Mouse (Mus musculus) forebrain, embryonic 14.5 days (tissue): ENCODE measurements around the gene Diras1. TPM values are rescaled to one million over a fixed set of nuclear protein-coding genes. Genes with fewer than 3 reads are reported as not detected.

Experiments
- ATAC-seq: fragments of 200-750 bp; cut with Nextera tagmentation; 2 replicates; pipeline ENCODE4 v1.8.0; 2017; ENCODE audit warnings: mild to moderate bottlenecking, moderate library complexity
- DNase-seq: peaks from one replicate; pipeline ENCODE4 v3.0.0-alpha.2; 2015; ENCODE audit warnings: low spot score
- H3K27ac ChIP-seq: fragments of 300-500 bp; sonication (generic); 2 replicates; pipeline ENCODE4 v1.5.1; 2014; ENCODE audit warnings: low read depth, mild to moderate bottlenecking, control low read depth, low read length, moderate library complexity
- H3K27me3 ChIP-seq: fragments of 300-500 bp; sonication (generic); replicated peaks from 2 replicates; pipeline ENCODE4 v1.6.1; 2014; ENCODE audit warnings: low read length, control low read depth, mixed read lengths; ENCODE audit not compliant: control insufficient read depth, insufficient read depth
- H3K36me3 ChIP-seq: fragments of 300-500 bp; sonication (generic); 2 replicates; pipeline ENCODE4 v1.6.1; 2014; ENCODE audit warnings: low read length, control low read depth; ENCODE audit not compliant: control insufficient read depth, insufficient read depth
- H3K4me1 ChIP-seq: fragments of 300-500 bp; sonication (generic); 2 replicates; pipeline ENCODE4 v1.6.1; 2014; ENCODE audit warnings: antibody characterized with exemption, low read length, control low read depth; ENCODE audit not compliant: control insufficient read depth, insufficient read depth
- H3K4me2 ChIP-seq: fragments of 300-500 bp; sonication (generic); 2 replicates; pipeline ENCODE4 v1.6.1; 2014; ENCODE audit warnings: mild to moderate bottlenecking, control low read depth, low read length
- H3K4me3 ChIP-seq: fragments of 300-500 bp; sonication (generic); 2 replicates; pipeline ENCODE4 v1.5.1; 2014; ENCODE audit warnings: low read depth, low read length, control low read depth
- H3K9ac ChIP-seq: fragments of 300-500 bp; sonication (generic); 2 replicates; pipeline ENCODE4 v1.6.1; 2014; ENCODE audit warnings: mild to moderate bottlenecking, low read length, control low read depth, moderate library complexity
- H3K9me3 ChIP-seq: fragments of 300-500 bp; sonication (generic); replicated peaks from 2 replicates; pipeline ENCODE4 v1.6.1; 2016; ENCODE audit warnings: low read length, control low read depth, mixed read lengths; ENCODE audit not compliant: control insufficient read depth
- WGBS: fragments of 180-500 bp; shearing (Covaris S2); extraction: QIAGEN DNeasy Blood & Tissue Kit; methylation state at CpG from one replicate; pipeline ENCODE4 v1.1.7; 2014; 5-methylcytosine and 5-hydroxymethylcytosine counted together
- polyA plus RNA-seq: library from polyadenylated mRNA; unstranded; fragments of >200 nt; fragmentation: Nextera tagmentation; extraction: Ambion mirVana; gene quantifications from 2 replicates; pipeline ENCODE4 v1.2.1, GENCODE M21; 2014

Diras1 gene
- polyA plus RNA-seq, 1 experiment from 2014 or later = 19.0 TPM

DNA sequence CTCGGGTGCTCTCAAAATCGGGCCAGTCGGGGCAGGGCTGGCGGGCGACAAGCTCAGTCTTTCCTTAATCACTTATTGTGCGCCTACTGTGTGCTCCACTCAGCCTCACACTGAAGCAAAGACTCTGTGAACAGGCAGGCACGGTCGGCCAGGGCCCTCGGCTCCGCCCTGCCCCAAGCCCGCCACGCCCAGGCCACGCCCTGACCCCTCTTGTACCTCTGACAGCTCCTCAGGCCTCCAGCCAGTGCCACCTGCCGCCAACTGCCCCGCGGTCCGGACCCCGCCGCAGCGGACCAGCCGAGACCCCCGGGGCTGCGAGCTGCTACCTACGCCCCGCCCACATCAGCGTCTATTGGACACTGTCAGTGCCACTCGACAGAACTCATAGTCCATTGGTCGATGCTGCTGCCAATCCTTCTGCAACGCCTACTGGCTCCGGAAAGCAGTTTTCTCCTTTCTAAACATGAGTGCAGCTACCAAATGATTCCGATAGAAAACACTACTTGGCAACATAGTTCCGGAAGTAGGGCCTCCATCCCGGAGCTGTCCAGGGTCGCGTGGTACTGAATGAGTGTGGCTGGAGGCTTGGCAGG is 11.6 kb upstream of the Diras1 start, which contains the start of gene Slc39a3:
Gene Slc39a3 (minus strand): TSS at position 439 of the 593 bp plus-strand sequence.
- Histone ChIP-seq H3K4me1 (peaks cover 5% of the 10 kb centered on the region; the same call in 1 of the 2 replicates), H3K9me3 (no peaks in the 10 kb centered on the region), H3K4me2 (peak within 1 kb of the TSS; percentile 63), H3K4me3 (peak within 1 kb of the TSS; percentile 84), H3K27ac (peak within 1 kb of the TSS; percentile 70), H3K27me3 (no peaks in the 10 kb centered on the region), H3K36me3 (peaks cover 16% of the 10 kb centered on the region), H3K9ac (peak within 1 kb of the TSS; percentile 77)
- DNase-seq (peak; percentile 99), ATAC-seq (peak; percentile 100)
- under 1% methylated on average over 35 of the region's 35 CpGs for WGBS

DNA sequence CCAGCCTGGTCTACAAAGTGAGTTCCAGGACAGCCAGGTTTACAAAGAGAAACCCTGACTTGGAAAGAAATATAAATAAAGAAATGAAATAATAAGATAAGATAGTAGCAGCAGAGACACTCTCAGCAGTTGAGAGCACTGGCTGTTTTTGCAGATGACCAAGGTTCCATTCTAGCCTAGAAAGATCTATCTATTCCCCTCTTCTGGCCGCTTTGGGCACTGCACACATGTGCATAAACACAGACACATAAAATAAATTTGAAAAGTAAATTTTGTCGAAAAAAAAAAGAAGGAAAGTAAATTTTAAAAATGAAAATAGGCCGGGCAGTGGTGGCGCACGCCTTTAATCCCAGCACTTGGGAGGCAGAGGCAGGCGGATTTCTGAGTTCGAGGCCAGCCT is 10.8 kb upstream of the Diras1 start:
- Histone ChIP-seq H3K36me3 (peaks cover 22% of the 10 kb centered on the region), H3K4me2 (peak overlapping the region; percentile 63; the same call in 1 of the 2 replicates), H3K27me3 (no peaks in the 10 kb centered on the region), H3K9ac (no peak overlapping the region), H3K9me3 (no peaks in the 10 kb centered on the region), H3K4me1 (peaks cover 5% of the 10 kb centered on the region; the same call in 1 of the 2 replicates), H3K4me3 (no peak overlapping the region), H3K27ac (no peak overlapping the region)
- ATAC-seq (no peak), DNase-seq (peak; percentile 38)
- WGBS = 78% methylated on average over 7 of the region's 7 CpGs

DNA sequence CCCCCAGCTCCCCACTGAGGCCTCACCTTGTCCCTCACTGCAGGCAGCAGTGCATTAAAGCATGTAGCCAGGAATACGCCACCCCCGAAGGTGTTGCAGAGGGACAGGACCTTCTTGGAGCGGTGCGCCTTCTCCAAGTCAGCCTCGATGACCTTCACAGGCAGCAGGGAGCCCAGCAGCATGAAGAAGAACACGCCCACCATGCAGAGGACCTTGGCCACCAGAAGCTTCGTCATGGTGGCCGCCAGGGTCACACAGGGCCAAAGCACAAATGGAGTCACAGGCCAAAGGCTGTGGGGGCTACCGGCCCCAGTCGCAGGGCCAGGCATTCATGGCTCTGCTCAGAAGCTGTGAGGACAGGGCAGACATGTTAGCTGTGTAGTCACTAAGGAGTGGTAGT is 8.1 kb upstream of the Diras1 start:
- ATAC-seq = no peak
- WGBS = 85% methylated on average over 10 of the region's 10 CpGs
- H3K4me2 ChIP-seq = no peak overlapping the region
- H3K27me3 ChIP-seq = no peaks in the 10 kb centered on the region
- no peaks in the 10 kb centered on the region for H3K9me3 ChIP-seq
- no peak overlapping the region for H3K9ac ChIP-seq
- H3K4me3 ChIP-seq = no peak overlapping the region
- peaks cover 5% of the 10 kb centered on the region; the same call in 1 of the 2 replicates for H3K4me1 ChIP-seq
- H3K27ac ChIP-seq = no peak overlapping the region
- DNase-seq = no peak
- peaks cover 38% of the 10 kb centered on the region for H3K36me3 ChIP-seq

DNA sequence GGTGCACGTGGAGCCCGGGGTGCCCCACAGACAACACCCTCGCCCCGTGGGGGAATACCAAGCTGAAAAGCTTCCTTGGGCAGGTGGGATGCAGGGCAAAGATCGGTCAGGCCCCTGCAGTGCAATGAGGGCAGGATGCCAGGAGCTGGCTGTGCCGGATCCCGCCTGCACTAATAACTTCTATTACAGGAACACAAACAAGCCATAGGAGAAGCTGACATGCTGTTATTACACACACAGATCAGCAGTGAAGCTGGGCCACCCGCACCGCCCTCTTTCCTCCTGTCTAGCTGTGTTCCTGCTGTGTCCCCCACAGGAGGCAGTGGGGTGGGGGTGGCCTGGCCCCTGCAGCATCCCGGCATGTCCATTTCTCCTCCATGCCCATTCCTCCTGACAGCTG is 3.6 kb upstream of the Diras1 start:
- Histone ChIP-seq H3K4me1 (0 out of 2 replicates have a peak, but pooled peaks cover 8% of the 10 kb centered on the region), H3K4me3 (no peak overlapping the region), H3K9me3 (no peaks in the 10 kb centered on the region), H3K36me3 (peaks cover 38% of the 10 kb centered on the region), H3K9ac (no peak overlapping the region), H3K27ac (no peak overlapping the region), H3K27me3 (no peaks in the 10 kb centered on the region; the same call in 1 of the 2 replicates), H3K4me2 (no peak overlapping the region)
- ATAC-seq (no peak), DNase-seq (no peak)
- 57% methylated on average over 10 of the region's 10 CpGs for WGBS

DNA sequence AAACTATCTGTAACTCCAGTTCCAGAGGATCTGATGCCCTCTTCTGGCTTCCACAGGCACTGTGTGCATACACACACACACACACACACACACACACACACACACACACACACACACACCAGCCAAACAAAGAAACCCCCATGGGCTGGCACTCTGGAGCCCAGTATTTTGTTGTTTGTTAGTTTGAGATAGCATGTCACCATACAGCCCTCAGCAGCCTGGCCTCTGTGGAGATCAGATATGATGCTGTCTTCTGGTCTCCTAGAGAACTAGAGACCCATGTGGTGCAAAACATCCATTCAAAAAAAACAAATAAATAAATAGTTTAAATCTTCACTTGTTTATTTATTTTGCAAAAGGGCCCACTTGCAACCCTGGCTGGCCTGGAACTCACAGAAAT is 2.8 kb upstream of the Diras1 start:
- H3K27ac ChIP-seq = no peak overlapping the region
- 0 out of 2 replicates have a peak, but pooled peaks cover 8% of the 10 kb centered on the region for H3K4me1 ChIP-seq
- H3K4me3 ChIP-seq = no peak overlapping the region
- DNase-seq (no peak), ATAC-seq (no peak)
- peaks cover 34% of the 10 kb centered on the region for H3K36me3 ChIP-seq
- H3K9ac ChIP-seq = no peak overlapping the region
- no peaks in the 10 kb centered on the region; the same call in 1 of the 2 replicates for H3K27me3 ChIP-seq
- H3K9me3 ChIP-seq = no peaks in the 10 kb centered on the region
- H3K4me2 ChIP-seq = no peak overlapping the region

DNA sequence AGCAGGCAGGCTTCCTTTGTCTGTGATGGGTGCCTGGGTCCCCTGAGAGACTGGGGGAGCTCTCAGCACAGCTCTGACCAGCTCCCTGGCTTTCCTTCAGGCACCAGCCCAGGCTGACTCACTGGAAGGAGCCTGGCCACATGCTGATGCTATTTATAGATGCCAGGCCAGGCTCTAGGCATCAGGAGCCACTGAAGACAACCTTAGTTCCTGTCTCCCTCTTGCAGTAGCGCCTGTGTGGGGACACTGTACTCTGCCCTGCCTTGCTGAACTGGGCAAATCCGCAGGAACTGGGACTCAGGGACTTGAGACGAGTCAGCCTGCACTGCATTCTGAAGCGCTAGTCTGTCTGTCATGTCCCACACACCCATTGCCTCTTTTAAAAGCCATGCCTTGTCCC is 1.9 kb upstream of the Diras1 start:
- DNase-seq (no peak), ATAC-seq (no peak)
- H3K4me3 ChIP-seq = no peak overlapping the region
- H3K9me3 ChIP-seq = no peaks in the 10 kb centered on the region
- H3K9ac ChIP-seq = no peak overlapping the region
- peaks cover 25% of the 10 kb centered on the region for H3K36me3 ChIP-seq
- H3K4me2 ChIP-seq = no peak overlapping the region
- 0 out of 2 replicates have a peak, but pooled peaks cover 8% of the 10 kb centered on the region for H3K4me1 ChIP-seq
- H3K27me3 ChIP-seq = no peaks in the 10 kb centered on the region; the same call in 1 of the 2 replicates
- H3K27ac ChIP-seq = no peak overlapping the region
- whole genome bisulfite sequencing = 79% methylated on average over 4 of the region's 4 CpGs

DNA sequence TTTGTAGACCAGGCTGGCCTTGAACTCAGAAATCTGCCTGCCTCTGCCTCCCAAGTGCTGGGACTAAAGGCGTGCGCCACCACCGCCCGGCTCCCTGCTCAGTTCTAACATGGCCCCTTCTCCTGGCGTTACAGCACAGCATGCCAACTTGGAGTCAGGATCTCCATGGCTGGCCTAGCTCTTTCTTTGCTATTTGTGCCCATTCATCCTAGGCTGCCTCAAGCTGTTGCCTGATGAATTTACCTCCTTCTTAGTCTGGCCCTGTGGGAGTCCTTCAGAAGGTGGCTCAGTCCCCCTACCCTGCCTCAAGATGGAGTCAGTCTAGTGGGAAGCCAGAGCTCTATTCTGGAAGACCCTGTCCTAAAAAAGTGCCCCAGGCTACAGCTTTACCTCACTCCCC is 1.4 kb upstream of the Diras1 start:
- Histone ChIP-seq H3K4me3 (no peak overlapping the region), H3K27ac (no peak overlapping the region), H3K9me3 (no peaks in the 10 kb centered on the region), H3K4me2 (no peak overlapping the region), H3K4me1 (0 out of 2 replicates have a peak, but pooled peaks cover 8% of the 10 kb centered on the region), H3K9ac (no peak overlapping the region), H3K27me3 (no peaks in the 10 kb centered on the region; the same call in 1 of the 2 replicates), H3K36me3 (peaks cover 21% of the 10 kb centered on the region)
- WGBS = 89% methylated on average over 5 of the region's 5 CpGs
- DNase-seq = no peak
- ATAC-seq = no peak

DNA sequence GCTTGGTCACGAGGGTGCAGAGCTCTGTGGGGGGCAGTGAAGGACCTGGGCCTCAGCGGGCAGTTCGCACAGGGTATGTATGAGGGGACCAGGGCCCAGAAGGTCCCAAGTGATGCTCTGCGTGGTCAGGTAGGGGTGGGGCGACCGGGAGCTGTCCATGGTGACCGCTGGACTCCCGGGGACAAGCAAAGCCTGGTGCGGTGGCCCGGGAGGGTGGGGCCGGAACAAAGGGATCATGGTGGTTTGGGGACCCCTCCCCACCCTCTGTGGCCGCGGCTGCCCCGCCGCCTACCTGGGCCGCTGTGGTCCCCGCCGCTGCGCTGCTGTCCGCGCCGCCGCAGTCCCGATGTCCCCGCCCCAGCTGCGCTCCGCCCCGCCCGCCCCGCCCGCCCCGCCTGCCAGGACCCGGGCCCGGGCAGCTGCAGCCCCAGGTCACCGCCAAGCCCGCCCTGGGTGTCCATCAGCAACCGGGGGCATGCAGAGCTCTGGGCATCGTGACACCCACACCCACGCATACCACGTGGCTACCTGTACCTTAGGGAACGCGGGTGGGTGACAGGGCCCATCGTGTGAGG is 328 bp downstream of the Diras1 start:
- H3K4me1 ChIP-seq = 0 out of 2 replicates have a peak, but pooled peaks cover 8% of the 10 kb centered on the region
- no peaks in the 10 kb centered on the region for H3K9me3 ChIP-seq
- DNase-seq = no peak
- WGBS = 2% methylated on average over 21 of the region's 43 CpGs
- peaks cover 6% of the 10 kb centered on the region for H3K36me3 ChIP-seq
- H3K4me3 ChIP-seq = peak overlapping the region; percentile 44
- H3K27me3 ChIP-seq = no peaks in the 10 kb centered on the region; the same call in 1 of the 2 replicates
- H3K27ac ChIP-seq = no peak overlapping the region
- ATAC-seq = peak; percentile 68
- H3K9ac ChIP-seq = peak overlapping the region; percentile 67
- H3K4me2 ChIP-seq = peak overlapping the region; percentile 72
